Mouse (Mus musculus) thymus, postnatal 25 days (tissue): ENCODE measurements around the gene Mpp2.
A peak's percentile ranks its signal among the peaks of the same experiment; 100 is the strongest.

Source experiments
- DNase-seq: peaks from one replicate; pipeline ENCODE4 v3.0.0; 2022

The Mpp2 gene

DNA sequence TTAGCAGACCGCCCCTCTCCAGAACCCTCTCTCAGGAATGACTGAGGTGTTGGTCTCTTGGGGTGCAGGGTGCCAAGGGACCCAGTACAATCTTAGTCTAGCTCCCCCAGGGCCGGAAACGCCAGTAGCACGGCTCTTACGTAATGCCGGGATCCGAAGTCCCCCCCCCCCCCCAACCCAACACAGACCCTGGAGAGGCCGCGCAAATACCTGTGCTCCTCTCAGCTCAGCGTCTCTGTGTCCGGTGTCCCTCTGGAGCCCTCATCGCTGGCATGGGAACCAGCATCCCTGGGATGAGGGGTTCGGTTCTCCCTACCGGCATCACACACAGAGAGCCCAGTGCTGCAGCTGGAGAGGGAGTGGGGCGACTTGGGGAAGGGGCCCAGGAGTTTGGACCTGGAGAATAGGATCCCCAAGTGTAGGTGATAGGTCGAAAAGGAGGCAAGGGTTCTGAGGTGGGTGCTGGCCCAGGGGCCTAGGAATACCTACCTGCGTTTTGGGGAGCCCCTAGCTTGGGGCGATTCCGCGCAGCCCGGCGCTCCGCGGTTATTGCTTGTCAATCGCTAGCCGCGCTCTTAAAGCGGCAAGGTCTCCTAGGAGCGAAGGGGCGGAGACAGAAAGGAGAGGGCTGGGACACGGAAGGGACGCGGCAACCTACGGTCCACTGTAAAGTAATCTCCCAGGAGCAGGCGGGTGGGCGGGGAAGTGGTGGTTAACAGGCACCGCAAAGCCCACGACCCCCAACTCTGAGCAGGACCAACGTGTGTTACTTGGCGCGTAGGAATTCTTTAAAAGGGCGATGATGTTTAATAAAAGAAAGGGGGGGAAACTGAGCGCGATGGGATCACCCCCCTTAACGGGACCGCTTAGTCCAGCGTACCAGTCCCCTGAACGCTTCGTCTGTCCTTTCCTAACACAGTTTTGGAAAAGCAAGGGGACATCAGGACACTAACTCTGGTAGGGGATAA lies at the start of gene Mpp2:
Gene Mpp2, minus strand, starts transcription at position 585 of the 968 bp plus-strand sequence.
- DNase-seq = no peak

GRCm38 (mm10) chr11:102137625-102138446 lies 49.5 kb upstream of the Mpp2 start:
- no peak for DNase-seq

- DNase-seq = no peak
These were observed 46.2 kb upstream of the Mpp2 start for GRCm38 (mm10) chr11:102134516-102134915.

DNA sequence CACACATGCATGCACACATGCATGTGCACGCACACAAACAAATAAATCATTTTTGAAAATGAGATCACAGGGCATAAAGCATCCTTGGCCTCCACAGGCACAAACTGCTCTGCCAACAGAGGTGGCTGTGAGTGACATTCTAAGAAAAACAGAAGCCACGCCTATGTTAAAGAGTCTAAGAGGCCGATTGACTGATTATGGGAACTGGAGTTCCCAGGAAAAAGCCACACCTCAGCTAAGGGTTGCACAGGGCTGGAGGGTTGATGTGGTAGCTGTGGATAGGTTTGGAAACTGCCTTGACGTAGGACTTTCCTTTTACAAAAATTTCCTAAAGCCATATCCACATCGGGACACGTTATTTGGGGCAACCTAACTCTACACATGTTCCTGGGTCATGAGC lies 29.1 kb upstream of the Mpp2 start:
- DNase-seq = no peak

GRCm38 (mm10) chr11:102116241-102116640 lies 27.9 kb upstream of the Mpp2 start:
- DNase-seq = no peak

DNA sequence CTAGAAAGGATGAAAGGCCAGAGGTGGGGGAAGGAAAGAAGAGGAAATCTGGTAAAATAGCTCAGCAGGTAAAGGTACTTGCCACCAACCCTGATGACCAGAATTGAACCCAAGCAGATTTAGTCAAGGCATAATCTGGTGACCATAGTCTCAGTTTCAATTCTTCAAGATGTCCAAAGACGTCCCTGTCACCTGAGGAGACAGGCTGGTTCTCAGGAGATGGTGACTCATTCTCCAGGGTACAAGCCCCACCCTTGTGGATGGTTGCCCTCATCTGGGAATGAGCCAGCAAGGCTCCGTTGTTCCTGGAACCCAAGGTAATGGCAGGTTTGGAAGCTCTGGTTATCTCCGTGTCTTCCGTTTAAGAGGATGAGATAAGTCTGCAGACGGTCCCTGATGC lies 23.3 kb upstream of the Mpp2 start:
- DNase-seq = no peak

DNA sequence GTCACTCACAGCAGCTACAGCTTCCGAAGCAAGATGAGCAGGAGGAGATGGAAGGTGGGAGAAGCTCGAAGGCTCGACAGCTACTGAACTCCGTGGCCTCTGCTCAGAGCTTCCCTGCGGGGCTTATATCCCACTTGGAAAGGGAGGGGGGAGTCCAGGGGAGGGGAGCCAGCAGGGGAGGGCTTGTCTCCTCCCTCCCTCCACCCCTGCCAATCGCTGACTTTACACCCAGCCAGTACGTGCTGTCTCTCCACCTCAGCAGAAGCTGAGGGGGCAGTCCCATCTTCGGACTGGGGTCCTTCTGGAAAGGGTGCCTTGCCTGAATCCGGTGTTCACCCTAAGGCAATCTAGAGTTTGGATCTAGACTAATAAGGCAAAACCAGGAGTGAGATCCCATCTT lies 19.4 kb upstream of the Mpp2 start, which contains the start of gene Pyy:
Gene Pyy, minus strand, starts transcription at position 101 of the 400 bp plus-strand sequence.
- no peak for DNase-seq

DNA sequence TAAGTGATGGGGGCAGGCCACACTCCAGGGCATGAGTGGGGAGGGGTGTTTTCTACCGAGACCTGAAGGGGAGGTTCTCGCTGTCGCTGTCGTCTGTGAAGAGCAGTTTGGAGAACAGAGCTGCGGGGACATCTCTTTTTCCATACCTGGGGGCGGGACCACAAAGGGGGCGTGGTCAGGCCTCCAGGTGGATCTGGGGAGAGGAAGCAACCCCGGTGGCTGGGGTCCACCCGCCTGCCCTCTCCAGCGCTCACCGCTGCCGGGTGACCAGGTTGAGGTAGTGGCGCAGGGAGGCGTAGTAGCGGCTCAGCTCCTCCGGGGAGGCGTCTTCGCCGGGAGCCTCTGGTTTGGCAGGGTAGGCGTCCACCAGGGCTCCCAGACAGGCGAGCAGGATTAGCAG lies 18.6 kb upstream of the Mpp2 start:
- no peak for DNase-seq

DNA sequence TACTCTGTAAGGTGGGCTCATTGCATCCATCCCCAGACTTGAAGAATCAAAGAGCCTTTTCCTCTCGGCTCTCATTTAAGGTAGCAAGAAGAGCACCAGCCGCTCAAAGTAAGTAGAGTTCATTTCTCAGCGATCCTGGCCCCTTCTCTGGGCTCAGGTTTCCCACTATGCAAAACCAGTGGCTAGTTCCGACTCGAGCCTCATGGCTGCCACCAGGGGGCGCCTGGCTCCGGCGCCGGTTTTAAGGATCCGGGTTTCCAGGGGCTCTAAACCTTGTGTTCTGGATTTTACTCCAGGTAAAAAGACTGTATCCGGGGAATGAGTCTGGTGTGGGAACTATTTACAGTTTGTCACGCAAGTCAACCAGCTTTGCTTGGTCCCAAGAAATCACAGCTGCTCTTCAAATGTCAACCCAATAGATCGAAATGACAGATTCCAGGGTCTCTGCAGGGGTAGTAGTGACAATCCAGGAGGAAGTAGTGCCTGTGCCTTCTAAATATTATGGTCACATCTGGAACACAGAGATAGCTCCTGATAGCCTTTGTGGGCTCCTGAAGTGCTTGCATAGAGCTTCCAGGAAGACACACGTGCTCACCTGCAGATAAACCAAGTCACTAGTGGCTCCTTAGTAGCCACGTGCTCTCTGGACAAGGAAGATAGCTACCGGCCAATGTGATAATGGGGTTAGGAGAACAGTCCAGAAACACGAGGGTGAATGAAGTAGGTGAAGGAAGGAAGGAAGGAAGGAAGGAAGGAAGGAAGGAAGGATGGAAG lies 14.4 kb upstream of the Mpp2 start:
- peak; percentile 50 for DNase-seq

DNA sequence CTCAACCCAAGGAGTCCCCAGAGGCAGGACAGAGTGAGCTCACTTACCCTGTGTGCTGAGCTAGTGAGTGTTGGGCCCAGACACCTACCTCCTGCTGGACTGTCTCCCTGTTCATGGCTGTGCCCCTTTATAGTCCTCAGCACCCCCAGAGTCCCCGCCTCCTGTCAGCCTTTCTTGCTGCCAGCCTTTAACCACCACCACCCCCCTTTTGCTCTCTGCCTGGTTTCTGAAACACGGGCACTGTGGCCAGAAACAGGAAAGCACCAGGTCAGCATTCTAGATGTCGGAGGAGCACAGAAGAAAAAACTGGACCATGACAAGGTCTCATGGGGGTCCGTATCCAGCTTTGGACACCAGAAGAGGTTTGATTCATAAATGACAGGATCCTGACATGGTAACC lies 12.9 kb upstream of the Mpp2 start, which contains the start of gene Ppy:
Gene Ppy, minus strand, starts transcription at position 101 of the 400 bp plus-strand sequence.
- no peak for DNase-seq

DNA sequence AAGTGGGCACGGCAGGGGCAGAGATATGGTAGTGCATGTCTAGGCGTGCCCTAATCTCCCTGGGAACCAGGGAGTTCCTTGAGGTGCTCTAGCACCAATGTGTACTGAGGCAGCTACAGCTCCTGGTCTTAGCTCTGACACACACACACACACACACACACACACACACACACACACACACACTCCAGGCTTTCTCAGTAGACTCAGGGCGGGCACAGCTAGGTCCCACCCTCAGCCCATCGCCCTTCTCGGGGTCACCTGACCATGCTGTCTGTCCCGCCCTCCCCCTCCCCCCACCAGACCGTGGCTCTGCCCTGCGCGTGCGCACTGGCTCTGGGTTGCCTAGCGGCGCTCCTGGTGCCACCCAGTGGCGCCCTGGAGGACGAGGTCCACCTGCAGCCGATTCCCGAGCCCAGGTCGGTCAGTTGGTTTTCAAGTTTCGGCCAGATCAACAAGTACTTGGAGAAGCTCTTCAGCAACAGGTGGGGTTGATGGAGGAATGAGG lies 8.6 kb upstream of the Mpp2 start:
- DNase-seq = peak; percentile 38

DNA sequence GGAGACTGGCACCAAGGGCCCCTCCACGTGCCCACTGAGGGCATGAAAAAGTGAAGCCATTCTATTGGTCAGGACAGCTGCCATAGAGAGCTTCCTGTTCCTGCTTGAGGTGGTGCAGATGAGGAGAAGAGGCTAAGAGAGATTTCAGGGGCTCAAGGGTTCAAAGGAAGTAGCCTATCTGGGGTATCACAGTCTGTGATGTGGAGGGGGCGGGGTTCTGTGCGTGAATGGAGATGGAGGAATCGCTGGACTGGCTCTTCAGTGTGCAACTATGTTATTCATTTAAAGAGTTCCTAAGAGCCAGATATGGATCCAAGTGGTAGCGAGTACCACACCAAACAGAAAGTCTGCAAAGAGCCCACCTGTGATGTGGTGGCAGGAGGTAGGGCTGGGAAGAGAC lies 8.1 kb upstream of the Mpp2 start:
- no peak for DNase-seq

DNA sequence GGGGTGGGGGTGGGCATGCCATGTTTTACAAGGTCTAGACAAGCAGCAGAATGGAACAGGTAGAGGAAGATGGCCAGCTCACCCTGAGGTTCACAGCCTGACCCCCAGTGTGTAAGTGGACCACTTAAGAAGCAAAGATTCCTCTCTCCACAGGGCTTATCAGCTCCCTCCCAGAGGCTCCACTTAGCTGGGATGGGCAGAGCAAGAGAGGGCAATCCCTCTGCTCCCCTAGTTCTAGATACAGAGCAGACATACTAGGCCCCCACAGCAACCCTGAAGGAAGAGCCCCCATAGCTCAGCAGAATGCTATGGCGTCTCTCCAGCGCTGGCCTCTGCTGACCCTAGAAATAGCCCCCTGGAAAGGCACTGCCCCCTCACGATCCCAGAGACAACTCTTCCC lies 7.4 kb upstream of the Mpp2 start:
- no peak for DNase-seq

GRCm38 (mm10) chr11:102089088-102089808 lies 933 bp upstream of the Mpp2 start:
- DNase-seq = no peak

DNA sequence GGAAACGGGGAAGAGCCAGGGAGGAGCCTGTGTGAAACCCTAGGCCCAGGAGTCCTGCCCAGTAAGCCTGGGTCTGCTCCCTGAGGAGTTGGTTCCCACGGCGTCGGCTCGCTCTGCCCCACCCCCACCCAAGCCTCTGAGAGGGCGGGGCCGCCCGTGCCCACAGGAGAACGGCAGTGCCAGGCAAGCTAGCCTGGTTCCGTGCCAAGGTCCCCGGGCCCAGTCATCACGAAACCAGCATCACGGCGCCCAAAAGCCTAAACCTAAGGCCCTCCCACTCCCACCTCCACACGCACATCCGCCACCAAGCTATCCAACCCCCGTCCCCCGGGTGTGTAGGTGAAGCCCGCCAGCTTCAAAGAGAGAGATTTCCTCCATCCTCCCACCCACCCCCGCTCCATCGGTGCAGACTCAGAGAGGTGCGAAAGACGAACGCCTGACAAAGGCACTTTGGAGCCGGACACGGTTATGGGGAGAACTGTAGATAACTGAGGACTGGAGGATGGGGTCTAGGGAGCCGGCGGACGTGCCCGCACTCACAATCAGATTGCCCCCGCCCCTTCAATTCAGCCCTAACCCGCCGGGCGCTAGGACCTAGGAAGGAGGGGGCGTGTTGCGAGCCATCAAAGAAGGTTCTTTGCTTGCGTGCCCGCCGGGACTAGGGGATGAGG lies 1.1 kb downstream of the Mpp2 start:
- peak; percentile 49 for DNase-seq

GRCm38 (mm10) chr11:102086331-102086730 lies 2.0 kb downstream of the Mpp2 start:
- DNase-seq = no peak

GRCm38 (mm10) chr11:102084159-102084558 lies 4.2 kb downstream of the Mpp2 start:
- DNase-seq = no peak

DNA sequence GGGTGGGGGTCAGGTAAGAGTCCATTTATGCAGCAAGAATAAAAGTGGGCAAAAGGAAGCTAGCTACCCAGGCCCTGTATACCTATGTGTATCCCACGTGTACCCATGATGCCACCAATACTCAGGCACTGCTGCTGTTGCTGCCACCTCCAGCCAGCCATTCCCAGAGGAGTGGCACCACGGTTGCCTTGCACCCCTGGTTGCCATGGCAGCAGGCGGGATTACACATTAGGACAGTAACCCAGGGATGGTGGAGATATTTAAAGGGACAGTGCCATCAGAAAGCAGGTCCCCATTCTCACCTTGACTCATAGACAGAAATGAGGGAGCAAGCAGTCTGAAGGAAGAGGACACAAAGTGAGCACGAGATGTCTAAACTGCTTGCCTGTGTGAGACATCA lies 5.1 kb downstream of the Mpp2 start:
- DNase-seq = no peak

DNA sequence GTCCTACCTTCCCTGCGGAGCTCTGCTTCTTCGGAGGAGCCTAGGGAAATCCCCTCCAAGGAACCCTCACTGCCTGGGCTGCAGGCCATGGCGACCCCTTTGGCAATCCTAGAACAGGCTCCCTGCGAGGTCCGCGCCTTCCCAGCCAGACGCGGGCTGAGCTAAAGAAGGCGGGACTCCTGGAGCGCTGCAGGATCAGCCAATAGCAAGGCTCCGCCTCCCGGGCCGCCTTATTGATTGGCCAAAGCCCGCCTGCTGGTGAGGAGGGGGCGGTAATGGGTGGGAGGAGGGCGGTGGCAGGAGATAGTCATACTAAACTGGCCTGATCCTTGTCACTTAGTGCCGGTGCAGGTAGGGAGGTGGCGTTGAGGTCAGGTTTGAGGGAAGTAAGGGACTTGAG lies 6.0 kb downstream of the Mpp2 start:
- DNase-seq = no peak

DNA sequence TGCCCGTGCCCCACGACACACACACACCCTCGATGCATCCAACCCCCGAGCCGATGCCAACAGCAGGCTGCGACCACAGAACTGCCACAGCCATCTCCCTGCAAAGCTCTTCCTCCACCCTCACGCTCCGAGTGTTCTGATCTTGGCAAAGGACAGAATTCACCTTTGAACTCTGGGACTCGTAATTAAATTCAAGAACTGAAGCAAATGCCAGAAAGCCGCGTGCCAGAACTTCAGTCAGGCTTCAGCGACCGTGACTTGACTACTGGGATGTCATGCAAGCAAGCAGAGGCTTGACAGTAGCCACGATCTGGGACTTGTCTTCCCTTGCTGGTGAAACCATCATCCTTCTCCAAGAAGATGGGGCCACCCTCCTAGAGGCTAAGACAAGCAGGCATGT lies 14.6 kb downstream of the Mpp2 start:
- no peak for DNase-seq

DNA sequence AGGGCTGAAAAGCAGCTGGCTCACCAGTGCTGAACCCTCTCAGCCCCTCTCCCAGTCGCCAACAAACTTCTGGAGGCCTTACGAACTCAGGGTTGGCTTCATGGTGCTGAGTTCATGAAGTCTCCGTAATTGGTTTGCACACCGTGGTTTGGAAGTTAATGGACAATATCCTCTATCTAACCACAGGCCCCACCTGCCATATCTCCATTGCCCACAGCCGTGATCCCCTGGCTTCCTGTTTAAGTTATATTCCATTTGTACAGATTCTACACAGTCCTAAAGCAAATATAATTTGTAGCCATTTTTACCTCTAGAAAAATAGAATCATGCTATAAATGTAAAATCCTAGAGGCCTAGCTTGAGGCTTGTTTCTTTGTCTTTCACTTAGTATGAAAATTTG lies 15.6 kb downstream of the Mpp2 start:
- no peak for DNase-seq
